Mouse (Mus musculus) left cerebral cortex, postnatal 14 days (tissue): ENCODE data around the gene Abhd8. TPM values are rescaled to one million over a fixed set of nuclear protein-coding genes. Genes with fewer than 3 reads are reported as not detected.

Source experiments
- total RNA-seq, 2 experiments: library from RNA; stranded (reverse); gene quantifications; 2 replicates each; pipeline ENCODE4 v1.2.3; 2021

Gene Abhd8
- total RNA-seq, 2 experiments from 2014 or later, result 225 to 230 TPM

Other genes with a start within 250 kb of the Abhd8 start
- gene Myo9b, start 190.9 kb downstream of the Abhd8 start, total RNA-seq, result 10 to 100 TPM; 29.0 to 30.0 TPM
- 10 to 100 TPM; 11.7 to 15.3 TPM for gene Haus8, start 190.7 kb downstream of the Abhd8 start, total RNA-seq
- 10 to 100 TPM; 84.5 to 94.0 TPM for gene Use1, start 96.8 kb downstream of the Abhd8 start, total RNA-seq
- 10 to 100 TPM; 20.2 TPM for gene Ocel1, start 92.4 kb downstream of the Abhd8 start, total RNA-seq
- gene Nr2f6, start 81.7 kb downstream of the Abhd8 start, total RNA-seq, result 10 to 100 TPM; 32.2 to 34.2 TPM
- 1 to 10 TPM; 5.9 to 7.2 TPM for gene Ushbp1, start 67.9 kb downstream of the Abhd8 start, total RNA-seq
- gene Babam1, start 66.8 kb downstream of the Abhd8 start, total RNA-seq, result 10 to 100 TPM; 87.1 to 91.0 TPM
- under 1 TPM; 0.29 to 0.38 TPM for gene Ankle1, start 57.6 kb downstream of the Abhd8 start, total RNA-seq
- gene Mrpl34, start 1.3 kb upstream of the Abhd8 start, total RNA-seq, result 10 to 100 TPM; 75.5 to 79.8 TPM
- gene Dda1, start 5.5 kb upstream of the Abhd8 start, total RNA-seq, result 100 to 1,000 TPM in 1 of 2 experiments, 10 to 100 TPM in 1; 96.0 to 106 TPM
- 10 to 100 TPM; 68.7 to 74.9 TPM for gene Ano8, start 22.3 kb upstream of the Abhd8 start, total RNA-seq
- 10 to 100 TPM; 29.8 to 30.8 TPM for gene Gtpbp3, start 24.4 kb upstream of the Abhd8 start, total RNA-seq
- 1 to 10 TPM; 6.6 to 7.6 TPM for gene Plvap, start 48.1 kb upstream of the Abhd8 start, total RNA-seq
- not detected for gene Ccdc194, start 62.1 kb upstream of the Abhd8 start, total RNA-seq
- gene Bst2, start 73.8 kb upstream of the Abhd8 start, total RNA-seq, result 1 to 10 TPM; 2.8 to 4.2 TPM
- gene Mvb12a, start 79.3 kb upstream of the Abhd8 start, total RNA-seq, result 10 to 100 TPM; 32.9 to 38.5 TPM
- under 1 TPM in 1 of 2 experiments, not detected in 1; 0.22 TPM for gene Tmem221, start 95.2 kb upstream of the Abhd8 start, total RNA-seq
- gene Nxnl1, start 102.9 kb upstream of the Abhd8 start, total RNA-seq, result under 1 TPM in 1 of 2 experiments, not detected in 1; 0.15 TPM
- 10 to 100 TPM; 82.0 to 84.3 TPM for gene Slc27a1, start 105.2 kb upstream of the Abhd8 start, total RNA-seq
- 10 to 100 TPM; 54.4 to 55.4 TPM for gene Pgls, start 128.5 kb upstream of the Abhd8 start, total RNA-seq
- gene Fam129c, start 134.0 kb upstream of the Abhd8 start, total RNA-seq, result 1 to 10 TPM; 3.3 TPM
- gene Colgalt1, start 147.3 kb upstream of the Abhd8 start, total RNA-seq, result 10 to 100 TPM; 59.4 to 64.7 TPM
- 100 to 1,000 TPM; 299 to 337 TPM for gene Unc13a, start 208.1 kb upstream of the Abhd8 start, total RNA-seq
- gene Jak3, start 212.6 kb upstream of the Abhd8 start, total RNA-seq, result 1 to 10 TPM; 5.6 to 6.4 TPM
- gene Insl3, start 225.6 kb upstream of the Abhd8 start, total RNA-seq, result 1 to 10 TPM; 1.8 to 2.8 TPM
- gene B3gnt3, start 238.1 kb upstream of the Abhd8 start, total RNA-seq, result under 1 TPM; 0.44 to 0.49 TPM